Mouse (Mus musculus): Measurements from ENCODE around the gene Foxj2. TPM values are rescaled to one million over a fixed set of nuclear protein-coding genes. Genes with fewer than 3 reads are reported as not detected.

Foxj2 gene
- polyA plus RNA-seq (2012; rRNA removed; ENCODE audit: low replicate concordance): 12.5 and 17.2 TPM in 2 replicates

DNA sequence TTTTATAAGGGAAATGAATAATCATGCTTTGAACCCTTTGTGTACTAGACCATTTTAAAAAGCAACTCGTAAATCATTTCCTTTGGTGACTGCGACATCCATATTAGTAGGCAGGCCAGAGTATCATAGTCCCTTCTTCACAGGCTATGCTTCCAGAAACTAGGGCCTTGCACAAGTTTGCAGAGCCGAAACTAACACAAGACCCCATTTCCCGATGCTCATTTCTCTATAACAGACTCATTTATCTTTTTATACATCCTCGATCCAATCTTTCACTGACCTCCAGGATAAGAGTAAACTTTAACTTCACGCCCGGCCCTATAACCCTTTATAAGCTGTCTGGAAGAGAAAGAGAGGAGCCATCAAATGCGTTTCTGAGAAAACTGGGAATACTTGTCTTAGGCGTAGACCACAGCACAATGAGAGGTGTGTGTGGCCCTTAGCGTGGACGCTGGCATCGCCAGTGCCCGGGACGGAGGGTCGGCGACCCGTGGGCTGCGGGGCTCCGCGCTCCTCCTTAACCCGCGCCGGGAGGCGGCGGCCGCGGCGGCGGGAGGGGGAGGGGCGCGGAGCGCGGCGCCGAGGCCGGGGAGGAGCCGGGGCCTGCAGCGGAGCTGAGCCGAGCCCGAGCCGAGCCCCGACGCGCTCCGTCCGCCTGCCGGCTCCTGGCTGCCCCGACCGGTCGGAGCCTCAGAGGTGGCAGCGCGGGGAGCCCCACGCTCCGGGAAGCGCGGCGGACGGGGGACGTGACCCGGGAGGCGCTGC lies at the start of gene Foxj2:
Foxj2 (plus strand) TSS at position 609 of the 765 bp plus-strand sequence.

DNA sequence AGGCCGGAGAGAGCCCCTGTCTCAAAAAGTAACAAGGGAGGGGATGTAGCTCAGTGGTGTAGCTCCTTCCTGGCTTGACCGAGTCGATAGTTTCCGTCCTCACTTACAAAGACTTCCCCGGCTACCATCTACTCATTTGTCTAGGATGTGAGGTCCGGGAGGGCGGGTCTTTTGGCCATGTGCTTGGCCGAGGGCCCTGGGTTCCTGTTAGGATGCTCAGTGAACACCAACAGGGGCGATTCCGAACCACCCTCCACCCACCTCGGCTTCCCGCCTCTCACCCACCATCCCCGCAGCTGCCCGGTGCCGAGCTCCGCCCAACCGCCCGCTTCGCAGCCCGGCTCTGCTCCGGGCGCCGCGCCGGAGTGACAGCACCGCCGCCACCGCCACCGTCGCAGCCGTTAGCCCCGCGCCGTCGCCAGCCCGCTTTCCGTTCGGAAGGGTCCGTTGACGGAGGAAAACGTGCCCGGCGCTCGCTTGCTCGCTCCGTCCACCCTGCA lies 18.4 kb upstream of the Foxj2 start, which contains the start of gene Slc2a3:
Slc2a3 (minus strand) TSS at position 340 of the 500 bp plus-strand sequence.

DNA sequence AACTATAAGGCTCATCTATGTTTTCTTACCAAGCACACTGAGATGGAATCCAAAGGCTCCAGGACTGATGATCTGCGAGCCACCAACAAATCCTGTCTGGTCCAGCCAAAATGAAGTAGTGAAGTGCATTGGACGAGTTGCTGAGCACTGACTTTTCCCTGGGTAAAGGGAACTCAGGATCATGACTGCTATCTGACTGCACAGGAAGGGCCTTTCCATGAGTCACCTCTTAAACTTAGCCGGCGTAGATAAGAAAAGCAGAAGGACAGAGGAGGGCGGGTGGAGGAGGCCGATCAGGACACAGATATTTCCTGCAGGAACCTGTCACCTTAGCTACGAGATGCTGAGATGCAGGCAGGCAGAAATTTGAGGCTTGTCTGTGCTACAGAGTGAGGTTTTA lies 36.2 kb downstream of the Foxj2 start, which contains the start of gene C3ar1:
C3ar1 (minus strand) TSS at position 207 of the 400 bp plus-strand sequence.

DNA sequence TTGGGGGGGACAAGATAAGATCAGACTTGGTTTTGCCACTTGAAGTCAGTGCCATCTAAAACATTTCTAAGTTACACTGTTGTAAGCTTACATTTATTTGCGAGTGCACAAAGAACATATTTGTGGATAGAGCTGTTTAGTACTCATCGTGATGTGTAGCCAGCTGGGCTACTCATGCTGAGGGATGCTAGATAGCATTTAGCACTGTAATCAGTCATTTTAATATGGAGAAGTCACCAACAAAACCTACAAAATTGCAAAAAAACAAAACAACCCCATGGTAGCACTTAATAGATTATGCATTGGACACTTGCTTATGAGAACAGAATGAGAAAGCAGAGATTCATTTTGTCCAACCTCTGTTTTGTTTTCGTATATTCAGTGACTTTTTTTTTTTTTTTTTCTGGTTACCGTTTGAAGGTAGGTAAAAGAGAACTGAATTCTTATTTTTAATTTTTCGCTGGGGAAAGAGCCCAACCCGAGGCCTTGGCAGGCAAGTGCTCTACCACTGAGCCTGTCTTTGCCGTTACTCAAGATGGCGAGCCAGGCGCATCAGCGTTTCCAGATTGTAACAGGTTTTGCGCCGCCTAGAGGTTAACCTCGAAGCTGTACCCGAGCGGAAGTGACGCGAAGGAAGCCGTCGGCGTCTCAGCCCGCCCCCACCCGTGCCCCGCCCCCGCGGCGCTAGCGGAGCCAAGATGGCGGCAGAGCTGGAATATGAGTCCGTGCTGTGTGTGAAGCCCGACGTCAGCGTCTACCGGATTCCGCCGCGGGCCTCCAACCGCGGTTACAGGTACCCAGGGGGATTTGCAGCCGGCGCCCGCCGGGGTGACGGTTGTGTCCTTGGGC lies 54.4 kb downstream of the Foxj2 start, which contains the start of gene Necap1:
Necap1 (plus strand) TSS at position 604 of the 849 bp plus-strand sequence.

Other genes with a start within 250 kb of the Foxj2 start
- gene Apobec1, start 217.5 kb upstream of the Foxj2 start, polyA plus RNA-seq (2012; rRNA removed; ENCODE audit: low replicate concordance): 44.7 and 63.3 TPM in 2 replicates
- 0.10 TPM in 2 replicates for gene Gdf3, start 209.8 kb upstream of the Foxj2 start, polyA plus RNA-seq (2012; rRNA removed; ENCODE audit: low replicate concordance)
- gene Dppa3, start 193.5 kb upstream of the Foxj2 start, polyA plus RNA-seq (2012; rRNA removed; ENCODE audit: low replicate concordance): not detected in 2 replicates
- 0.14 and 0.22 TPM in 2 replicates for gene Nanog, start 112.4 kb upstream of the Foxj2 start, polyA plus RNA-seq (2012; rRNA removed; ENCODE audit: low replicate concordance)
- 5.2 and 7.5 TPM in 2 replicates for gene Slc2a3, start 18.3 kb upstream of the Foxj2 start, polyA plus RNA-seq (2012; rRNA removed; ENCODE audit: low replicate concordance)
- gene C3ar1, start 36.2 kb downstream of the Foxj2 start, polyA plus RNA-seq (2012; rRNA removed; ENCODE audit: low replicate concordance): 5.6 and 17.1 TPM in 2 replicates
- gene Necap1, start 54.6 kb downstream of the Foxj2 start, polyA plus RNA-seq (2012; rRNA removed; ENCODE audit: low replicate concordance): 9.5 and 23.8 TPM in 2 replicates
- 4.8 and 14.8 TPM in 2 replicates for gene Clec4a1, start 101.9 kb downstream of the Foxj2 start, polyA plus RNA-seq (2012; rRNA removed; ENCODE audit: low replicate concordance)
- 1.9 and 7.7 TPM in 2 replicates for gene Clec4a3, start 132.6 kb downstream of the Foxj2 start, polyA plus RNA-seq (2012; rRNA removed; ENCODE audit: low replicate concordance)
- gene Clec4a4, start 170.5 kb downstream of the Foxj2 start, polyA plus RNA-seq (2012; rRNA removed; ENCODE audit: low replicate concordance): not detected in 2 replicates
- gene Clec4b1, start 230.0 kb downstream of the Foxj2 start, polyA plus RNA-seq (2012; rRNA removed; ENCODE audit: low replicate concordance): 5.3 and 13.1 TPM in 2 replicates